Mouse (Mus musculus): ENCODE measurements around the gene Nolc1.

GRCm38 (mm10) chr19:46096396-46096795 is 20.7 kb downstream of the Nolc1 start:
- TF ChIP-seq MAX (IDR thresholded peaks at IDR 0.05) = no peak
- TF ChIP-seq CTCF (IDR thresholded peaks at IDR 0.05; ENCODE audit: control insufficient read depth, insufficient read depth, insufficient read length) = no peak
- TF ChIP-seq MYOD1 (IDR thresholded peaks at IDR 0.05; ENCODE audit: control insufficient read depth, insufficient read length, low read depth) = no peak
- no peak for TF ChIP-seq CEBPB (IDR thresholded peaks at IDR 0.05; ENCODE audit: low read depth)
- TF ChIP-seq FOSL1 (IDR thresholded peaks at IDR 0.05; ENCODE audit: insufficient read depth, low read length, poor library complexity, severe bottlenecking) = no peak
